Mouse (Mus musculus) myocyte (in vitro differentiated cells): Measurements from ENCODE around the gene Srgap2. TPM values are rescaled to one million over a fixed set of nuclear protein-coding genes. Genes with fewer than 3 reads are reported as not detected.
"Not testable (repeated sequence)": the region's sequence is repeated elsewhere in the genome, so short reads cannot be mapped to it uniquely, and the experiment has no call there.

Source experiments
- H3K27me3 ChIP-seq: one replicate; pipeline ENCODE4 v1.6.1; 2011; ENCODE audit not compliant: control insufficient read depth, insufficient read depth, insufficient read length
- H3K36me3 ChIP-seq: one replicate; pipeline ENCODE4 v1.6.1; 2011; ENCODE audit not compliant: control insufficient read depth, insufficient read depth
- H3K4me2 ChIP-seq: one replicate; pipeline ENCODE4 v1.6.1; 2011; ENCODE audit warnings: low read depth, control low read depth
- H3K4me3 ChIP-seq: one replicate; pipeline ENCODE4 v1.5.1; 2011; ENCODE audit warnings: mild to moderate bottlenecking, control low read depth, moderate library complexity
- H3K79me2 ChIP-seq: one replicate; pipeline ENCODE4 v1.6.1; 2011; ENCODE audit not compliant: control insufficient read depth, insufficient read depth
- H3ac ChIP-seq: one replicate; pipeline ENCODE4 v1.6.1; 2011; ENCODE audit not compliant: control insufficient read depth, insufficient read length
- CEBPB ChIP-seq: IDR thresholded peaks from 2 replicates; pipeline ENCODE4 v1.6.1; 2011; ENCODE audit warnings: mild to moderate bottlenecking, moderate library complexity; ENCODE audit not compliant: poor library complexity, insufficient read depth, severe bottlenecking
- E2F4 ChIP-seq: IDR thresholded peaks from one replicate; pipeline ENCODE4 v1.6.1; 2011; ENCODE audit warnings: mild to moderate bottlenecking, control low read depth, moderate library complexity; ENCODE audit not compliant: insufficient read depth
- MAX ChIP-seq: IDR thresholded peaks from one replicate; pipeline ENCODE4 v1.6.1; 2011; ENCODE audit warnings: low read depth, mild to moderate bottlenecking, control low read depth
- MYOD1 ChIP-seq, 3 experiments: IDR thresholded peaks; one replicate each; pipeline ENCODE4 v1.6.1; 2011; ENCODE audit warnings: control low read depth in 2 of 3, low read depth in 2 of 3, mild to moderate bottlenecking in 2 of 3, moderate library complexity in 1 of 3; ENCODE audit not compliant: insufficient read length in 2 of 3, control insufficient read depth in 1 of 3
- MYOG ChIP-seq, 3 experiments: IDR thresholded peaks; one replicate each; pipeline ENCODE4 v1.6.1; 2011; ENCODE audit warnings: control low read depth in 2 of 3, low read depth in 2 of 3, mild to moderate bottlenecking in 2 of 3; ENCODE audit not compliant: insufficient read length in 2 of 3, control insufficient read depth in 1 of 3, insufficient read depth in 1 of 3
- POLR2A ChIP-seq: IDR thresholded peaks from one replicate; pipeline ENCODE4 v1.6.1; 2011; ENCODE audit warnings: low read depth, mild to moderate bottlenecking, control low read depth, moderate library complexity; ENCODE audit not compliant: insufficient read length
- POLR2AphosphoS2 ChIP-seq: IDR thresholded peaks from one replicate; pipeline ENCODE4 v1.6.1; 2011; ENCODE audit warnings: low read depth, control low read depth; ENCODE audit not compliant: insufficient read length
- REST ChIP-seq: IDR thresholded peaks from one replicate; pipeline ENCODE4 v1.6.1; 2011; ENCODE audit warnings: mild to moderate bottlenecking, control low read depth, moderate library complexity; ENCODE audit not compliant: insufficient read depth, insufficient read length
- SRF ChIP-seq: IDR thresholded peaks from one replicate; pipeline ENCODE4 v1.6.1; 2011; ENCODE audit warnings: low read depth; ENCODE audit not compliant: control insufficient read depth, insufficient read length
- TCF12 ChIP-seq: IDR thresholded peaks from one replicate; pipeline ENCODE4 v1.6.1; 2011; ENCODE audit warnings: mild to moderate bottlenecking, control low read depth; ENCODE audit not compliant: poor library complexity, insufficient read depth, severe bottlenecking
- TCF3 ChIP-seq: IDR thresholded peaks from one replicate; pipeline ENCODE4 v1.6.1; 2011; ENCODE audit warnings: low read depth, control low read depth; ENCODE audit not compliant: insufficient read length
- USF1 ChIP-seq: IDR thresholded peaks from one replicate; pipeline ENCODE4 v1.6.1; 2011; ENCODE audit warnings: low read depth, mild to moderate bottlenecking, control low read depth, moderate library complexity
- polyA plus RNA-seq: library from polyadenylated mRNA; unstranded; fragments of >200 nt; fragmentation: generic; extraction: Trizol; gene quantifications from one replicate; pipeline ENCODE4 v1.2.1, GENCODE M21; 2012; ENCODE audit warnings: missing spikeins

The Srgap2 gene
- 19.1 TPM for polyA plus RNA-seq

GRCm38 (mm10) chr1:131527281-131528080 is at the start of gene Srgap2, which contains the start of gene Fam72a:
Srgap2 (minus strand) TSS chr1:131527352.
Fam72a (plus strand) TSS chr1:131527903.
- Histone ChIP-seq H3K4me3 (peak within 1 kb of the TSS; percentile 88), H3K4me2 (peak within 1 kb of the TSS; percentile 99), H3K27me3 (no peaks in the 10 kb centered on the region), H3K36me3 (no peaks in the 10 kb centered on the region), H3ac (peak within 1 kb of the TSS; percentile 59), H3K79me2 (peaks cover 35% of the 10 kb centered on the region)
- peak; percentile 88 for TF ChIP-seq POLR2AphosphoS2
- no peak for TF ChIP-seq TCF12
- peak; percentile 79 for TF ChIP-seq POLR2A
- TF ChIP-seq E2F4 = peak; percentile 97

- no peak overlapping the region for H3K4me3 ChIP-seq
- TF ChIP-seq SRF = no peak
- no peak for TF ChIP-seq POLR2A
- no peak for TF ChIP-seq TCF3
- no peak for TF ChIP-seq MYOG (IDR thresholded peaks at IDR 0.05; ENCODE audit: control insufficient read depth in 1 of 3, insufficient read depth in 1 of 3, insufficient read length in 2 of 3, low read depth in 2 of 3)
- no peak for TF ChIP-seq TCF12
- no peak for TF ChIP-seq MYOD1 (IDR thresholded peaks at IDR 0.05; ENCODE audit: control insufficient read depth in 1 of 3, insufficient read length in 2 of 3, low read depth in 2 of 3)
- TF ChIP-seq POLR2AphosphoS2 = no peak
- TF ChIP-seq USF1 = no peak
- TF ChIP-seq REST = no peak
- TF ChIP-seq E2F4 = no peak
- TF ChIP-seq MAX = no peak
- TF ChIP-seq CEBPB = no peak
- no peak overlapping the region for H3ac ChIP-seq
- H3K79me2 ChIP-seq = no peaks in the 10 kb centered on the region
- H3K4me2 ChIP-seq = no peak overlapping the region
- no peaks in the 10 kb centered on the region for H3K27me3 ChIP-seq
- H3K36me3 ChIP-seq = no peaks in the 10 kb centered on the region
Measured at GRCm38 (mm10) chr1:131573721-131574120, 46.6 kb upstream of the Srgap2 start.

- H3K4me3 ChIP-seq = no peak overlapping the region
- H3K4me2 ChIP-seq = no peak overlapping the region
- H3K36me3 ChIP-seq = no peaks in the 10 kb centered on the region
- no peak overlapping the region for H3ac ChIP-seq
- H3K79me2 ChIP-seq = no peaks in the 10 kb centered on the region
- H3K27me3 ChIP-seq = no peaks in the 10 kb centered on the region
- TF ChIP-seq MYOG (IDR thresholded peaks at IDR 0.05; ENCODE audit: control insufficient read depth in 1 of 3, insufficient read depth in 1 of 3, insufficient read length in 2 of 3, low read depth in 2 of 3) (no peak), TCF12 (no peak), CEBPB (no peak), POLR2AphosphoS2 (no peak), USF1 (no peak)
Measured at GRCm38 (mm10) chr1:131570391-131570790, 43.2 kb upstream of the Srgap2 start.

- no peak for TF ChIP-seq E2F4
- TF ChIP-seq USF1 = no peak
- no peak for TF ChIP-seq MAX
- TF ChIP-seq MYOG (IDR thresholded peaks at IDR 0.05; ENCODE audit: control insufficient read depth in 1 of 3, insufficient read depth in 1 of 3, insufficient read length in 2 of 3, low read depth in 2 of 3) = no peak
- no peak overlapping the region for H3ac ChIP-seq
- no peak overlapping the region for H3K4me2 ChIP-seq
- no peaks in the 10 kb centered on the region for H3K27me3 ChIP-seq
- H3K4me3 ChIP-seq = no peak overlapping the region
- no peaks in the 10 kb centered on the region for H3K79me2 ChIP-seq
- no peaks in the 10 kb centered on the region for H3K36me3 ChIP-seq
Measured at GRCm38 (mm10) chr1:131569721-131570120, 42.6 kb upstream of the Srgap2 start.

- H3K79me2 ChIP-seq = not testable (repeated sequence)
Measured at GRCm38 (mm10) chr1:131566056-131566455, 38.9 kb upstream of the Srgap2 start.

GRCm38 (mm10) chr1:131562081-131562480 is 34.9 kb upstream of the Srgap2 start:
- Histone ChIP-seq H3K4me2 (no peak overlapping the region), H3K79me2 (no peaks in the 10 kb centered on the region), H3ac (no peak overlapping the region), H3K36me3 (no peaks in the 10 kb centered on the region), H3K27me3 (no peaks in the 10 kb centered on the region), H3K4me3 (no peak overlapping the region)
- TF ChIP-seq MAX (no peak), SRF (no peak)

More at GRCm38 (mm10) chr1:131566056-131566455, 38.9 kb upstream of the Srgap2 start:
- not testable (repeated sequence) for H3K4me2 ChIP-seq, H3K27me3 ChIP-seq, H3K36me3 ChIP-seq, H3ac ChIP-seq, H3K4me3 ChIP-seq
